Mouse (Mus musculus) megakaryocyte-erythroid progenitor cell, adult 5-6 weeks (primary cell): ENCODE data around the gene Stip1. TPM values are rescaled to one million over a fixed set of nuclear protein-coding genes. Genes with fewer than 3 reads are reported as not detected.
"Not testable (repeated sequence)": the region's sequence is repeated elsewhere in the genome, so short reads cannot be mapped to it uniquely, and the experiment has no call there.

ENCODE experiments used
- ATAC-seq: replicated peaks from 2 replicates; pipeline ENCODE4 v1.8.0; 2016; ENCODE audit warnings: mild to moderate bottlenecking, inconsistent platforms; ENCODE audit not compliant: severe bottlenecking, poor library complexity, low FRiP score, low TSS enrichment
- total RNA-seq, 2 experiments: library from RNA; stranded (forward) in 1 of 2; stranded (reverse) in 1 of 2; fragments of 200-1000, 215-1000 nt in 1 of 2; fragments of >200 nt in 1 of 2; fragmentation: Nextera tagmentation in 1 of 2; gene quantifications; 2 replicates each; pipeline ENCODE4 v1.2.3; 2014 to 2017

The Stip1 gene
- total RNA-seq, 2 experiments from 2014 or later: 212 to 310 TPM

DNA sequence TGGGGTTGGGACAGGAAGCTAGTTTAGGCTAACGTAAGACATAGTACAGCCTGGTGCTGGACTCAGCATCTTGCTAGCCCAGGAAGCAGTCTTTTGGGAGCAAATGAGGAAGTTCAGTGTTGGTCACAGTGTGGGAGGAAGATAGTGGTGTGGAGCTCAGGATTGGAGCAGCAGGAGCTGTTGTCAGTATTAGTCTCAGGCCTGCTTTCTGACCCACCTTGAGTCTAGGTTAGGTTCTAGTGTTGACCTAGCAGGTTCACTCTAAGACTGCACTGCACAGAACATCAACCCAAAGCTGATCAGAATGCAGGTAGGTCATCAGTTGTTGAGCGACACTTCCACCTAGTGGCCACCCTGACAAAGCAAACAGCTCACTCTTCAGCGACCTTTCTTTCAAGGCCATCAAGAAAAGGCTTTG is 19.5 kb downstream of the Stip1 start:
- peak; percentile 46 for ATAC-seq

GRCm38 (mm10) chr19:7019191-7019590 is 20.6 kb downstream of the Stip1 start, which contains the start of gene Fermt3:
Fermt3 (minus strand) TSS chr19:7019469.
- ATAC-seq: peak; percentile 77

GRCm38 (mm10) chr19:7018546-7018945 is 21.2 kb downstream of the Stip1 start:
- ATAC-seq: no peak

GRCm38 (mm10) chr19:7017541-7018457 is 22.0 kb downstream of the Stip1 start:
- peak; percentile 80 for ATAC-seq

- ATAC-seq: no peak
Observed at GRCm38 (mm10) chr19:7014481-7015135, 25.2 kb downstream of the Stip1 start.

DNA sequence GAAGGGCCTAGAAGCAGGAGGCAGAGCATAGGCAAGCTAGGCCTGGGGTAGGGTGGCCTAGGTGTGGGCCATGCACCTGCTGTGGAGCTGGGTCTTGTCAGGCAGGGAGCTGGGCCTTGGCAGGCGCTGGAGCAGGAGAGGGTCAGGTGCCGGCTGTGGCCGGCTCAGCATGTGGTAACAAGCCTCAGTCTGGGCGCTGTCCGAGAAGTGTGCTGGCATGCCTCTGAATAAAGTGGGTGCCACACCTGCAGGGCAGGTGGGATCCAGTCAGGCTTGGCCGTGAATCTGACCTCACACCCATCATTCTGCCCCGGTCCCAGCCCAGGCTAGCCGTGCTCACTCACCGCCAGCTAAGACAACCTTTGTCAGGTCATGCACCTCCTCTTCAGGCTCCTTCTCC is 25.8 kb downstream of the Stip1 start:
- no peak for ATAC-seq

DNA sequence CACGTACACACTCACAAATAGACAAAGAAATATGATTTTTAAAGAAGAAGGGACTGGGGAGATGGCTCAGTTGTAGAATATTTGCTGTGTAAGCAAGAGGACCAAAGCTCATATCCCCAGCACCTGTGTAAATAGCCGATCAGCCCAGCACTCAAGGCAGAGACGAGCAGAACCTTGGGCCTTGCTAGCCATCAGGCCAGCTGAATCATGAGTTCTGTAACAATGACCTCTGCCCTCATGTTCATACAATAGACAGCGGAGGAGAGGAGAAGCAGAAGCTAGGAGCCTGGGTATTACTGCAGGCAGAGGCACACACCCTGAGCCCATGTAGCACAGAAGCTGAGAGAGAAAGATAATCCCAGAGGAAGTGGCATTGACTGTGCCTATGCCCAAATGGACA is 27.3 kb downstream of the Stip1 start:
- no peak for ATAC-seq

DNA sequence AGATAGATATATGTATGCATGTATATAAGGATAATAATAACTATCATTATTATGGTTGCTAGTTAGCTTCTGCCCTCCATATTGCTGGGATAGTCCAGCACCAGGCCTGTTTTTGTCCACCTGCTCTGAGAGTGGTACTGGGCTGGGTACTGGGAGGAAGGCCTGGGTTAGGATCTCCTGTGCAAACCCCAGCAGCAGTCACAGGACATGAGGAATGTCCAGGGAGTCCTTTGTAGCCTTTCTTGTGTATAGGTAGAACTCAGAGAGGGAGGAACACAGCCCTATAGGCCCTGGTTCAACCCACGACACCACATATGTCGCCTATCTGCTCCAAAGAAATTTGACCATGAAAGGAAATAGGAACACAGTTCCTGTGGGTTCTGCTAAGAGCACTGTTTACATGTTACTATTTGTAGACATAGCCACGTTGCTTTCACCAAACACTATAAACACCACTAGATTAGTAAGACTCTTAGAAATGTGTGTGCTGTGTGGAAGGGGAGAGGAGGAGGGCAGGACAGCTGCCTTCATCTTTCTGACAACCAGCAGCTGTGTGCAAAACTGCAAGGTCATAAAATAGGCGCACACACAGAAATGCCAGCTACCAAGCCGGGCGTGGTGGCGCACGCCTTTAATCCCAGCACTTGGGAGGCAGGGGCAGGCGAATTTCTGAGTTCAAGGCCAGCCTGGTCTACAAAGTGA is 32.7 kb downstream of the Stip1 start:
- no peak for ATAC-seq

DNA sequence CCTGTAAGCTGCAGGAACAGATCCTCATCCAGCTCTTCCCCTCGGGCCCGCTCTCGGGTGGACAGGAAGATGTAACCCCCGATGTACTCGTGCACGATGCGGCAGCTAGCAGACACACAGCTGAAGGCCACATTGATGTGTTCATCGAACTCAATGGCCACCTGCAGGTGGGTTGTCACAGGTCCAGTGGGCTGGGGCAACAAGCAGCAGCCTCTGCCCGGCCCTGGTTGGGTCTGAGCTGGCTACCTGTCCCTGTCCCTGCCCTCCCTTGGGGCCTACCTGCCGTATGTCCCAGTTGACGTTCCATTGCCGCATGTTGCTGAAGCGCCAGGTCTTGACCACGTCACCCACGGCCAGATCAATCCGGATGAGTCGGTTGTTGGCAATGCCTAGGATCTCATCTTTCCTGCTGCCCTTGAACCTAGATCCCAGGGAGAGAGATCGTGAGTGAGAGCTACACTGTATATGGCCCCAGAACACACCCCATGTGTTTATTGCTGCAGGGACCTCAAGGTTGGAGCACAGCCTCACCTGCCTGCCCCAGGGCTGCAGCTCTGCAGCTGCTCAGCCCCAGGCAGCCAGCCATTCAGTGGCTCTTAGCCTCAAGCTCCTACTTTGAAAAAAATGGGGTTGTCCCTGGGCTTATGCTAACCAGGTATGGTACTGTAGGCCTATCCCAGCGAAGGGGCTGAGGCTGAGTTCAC is 40.3 kb downstream of the Stip1 start:
- no peak for ATAC-seq

GRCm38 (mm10) chr19:6997721-6998290 is 42.0 kb downstream of the Stip1 start:
- ATAC-seq: no peak

- ATAC-seq: peak; percentile 66
Observed at GRCm38 (mm10) chr19:6996006-6996405, 43.8 kb downstream of the Stip1 start, which contains the start of the genes Nudt22 and Trpt1. Nudt22 (minus strand) TSS chr19:6996117. Trpt1 (plus strand) TSS chr19:6996131.

GRCm38 (mm10) chr19:6995255-6995991 is 44.3 kb downstream of the Stip1 start:
- no peak for ATAC-seq

DNA sequence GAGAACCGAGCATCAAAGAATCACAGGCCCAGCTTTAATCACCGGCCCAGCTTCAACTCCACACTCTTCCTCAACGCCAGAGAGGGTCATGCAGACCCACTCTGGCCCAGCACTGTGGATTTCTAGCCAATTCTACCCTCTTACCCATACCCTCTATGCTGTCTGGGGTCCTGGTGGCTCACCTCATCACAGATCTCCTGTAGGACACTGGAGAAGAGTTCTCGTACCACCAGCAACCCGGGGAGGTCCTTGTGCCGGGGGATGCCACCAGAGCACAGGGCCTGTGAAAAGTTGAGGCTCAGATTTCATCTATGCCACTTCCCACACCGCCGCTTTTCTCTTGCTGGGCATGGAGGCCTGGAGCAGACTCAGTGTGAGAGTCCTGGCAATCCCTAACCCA is 45.3 kb downstream of the Stip1 start:
- no peak for ATAC-seq

- ATAC-seq: no peak
Observed at GRCm38 (mm10) chr19:6994002-6994401, 45.8 kb downstream of the Stip1 start.

GRCm38 (mm10) chr19:6993011-6993770 is 46.6 kb downstream of the Stip1 start:
- ATAC-seq: peak; percentile 3; the same call in 1 of the 2 replicates

GRCm38 (mm10) chr19:6992011-6992858 is 47.5 kb downstream of the Stip1 start, which contains the start of gene Dnajc4:
Dnajc4 (minus strand) TSS chr19:6992572.
- ATAC-seq: peak; percentile 91

- ATAC-seq: not testable (repeated sequence)
Observed at GRCm38 (mm10) chr19:6991166-6991565, 48.6 kb downstream of the Stip1 start.
